Mouse (Mus musculus) neural tube, embryonic 13.5 days (tissue): ENCODE results near the gene Dnpep. TPM values are rescaled to one million over a fixed set of nuclear protein-coding genes. Genes with fewer than 3 reads are reported as not detected.
A peak's percentile ranks its signal among the peaks of the same experiment; 100 is the strongest.

ENCODE experiments used
- ATAC-seq: fragments of 200-750 bp; cut with Nextera tagmentation; 2 replicates; pipeline ENCODE4 v1.8.0; 2017; ENCODE audit warnings: low read depth, mild to moderate bottlenecking, moderate TSS enrichment, moderate library complexity
- H3K27ac ChIP-seq: fragments of 300-500 bp; sonication (generic); replicated peaks from 2 replicates; pipeline ENCODE4 v1.5.1; 2015; ENCODE audit warnings: moderate library complexity, mild to moderate bottlenecking, inconsistent platforms
- H3K27me3 ChIP-seq: fragments of 300-500 bp; sonication (generic); 2 replicates; pipeline ENCODE4 v1.6.1; 2015; ENCODE audit warnings: mild to moderate bottlenecking, inconsistent platforms
- H3K36me3 ChIP-seq: fragments of 300-500 bp; sonication (generic); 2 replicates; pipeline ENCODE4 v1.6.1; 2015; ENCODE audit warnings: mild to moderate bottlenecking, inconsistent platforms
- H3K4me1 ChIP-seq: fragments of 300-500 bp; sonication (generic); replicated peaks from 2 replicates; pipeline ENCODE4 v1.6.1; 2015; ENCODE audit warnings: inconsistent platforms
- H3K4me2 ChIP-seq: fragments of 300-500 bp; sonication (generic); 2 replicates; pipeline ENCODE4 v1.6.1; 2015; ENCODE audit warnings: inconsistent platforms, mild to moderate bottlenecking, moderate library complexity
- H3K4me3 ChIP-seq: fragments of 300-500 bp; sonication (generic); 2 replicates; pipeline ENCODE4 v1.5.1; 2015; ENCODE audit warnings: mild to moderate bottlenecking, inconsistent platforms
- H3K9ac ChIP-seq: fragments of 300-500 bp; sonication (generic); 2 replicates; pipeline ENCODE4 v1.6.1; 2015; ENCODE audit warnings: moderate library complexity, mild to moderate bottlenecking, inconsistent platforms
- H3K9me3 ChIP-seq: fragments of 300-500 bp; sonication (generic); 2 replicates; pipeline ENCODE4 v1.6.1; 2016; ENCODE audit warnings: inconsistent platforms
- WGBS: fragments of 180-500 bp; shearing (Covaris S2); methylation state at CpG from one replicate; pipeline ENCODE4 v1.1.7; 2015; 5-methylcytosine and 5-hydroxymethylcytosine counted together
- polyA plus RNA-seq: library from polyadenylated mRNA; unstranded; fragments of >200 nt; fragmentation: Nextera tagmentation; extraction: Ambion mirVana; gene quantifications from 2 replicates; pipeline ENCODE4 v1.2.1, GENCODE M21; 2015

Dnpep gene
- polyA plus RNA-seq, 1 experiment from 2014 or later, result 187 TPM

GRCm38 (mm10) chr1:75289888-75290431, 27.8 kb downstream of the Dnpep start:
- H3K4me2 ChIP-seq, result peak overlapping the region; percentile 28
- H3K36me3 ChIP-seq, result no peaks in the 10 kb centered on the region
- H3K27ac ChIP-seq, result peak overlapping the region; percentile 94
- no peak overlapping the region for H3K4me3 ChIP-seq
- H3K27me3 ChIP-seq, result no peaks in the 10 kb centered on the region
- WGBS, result 24% methylated on average over 8 of the region's 8 CpGs
- peak overlapping the region; percentile 36 for H3K9ac ChIP-seq
- H3K4me1 ChIP-seq, result peaks cover 34% of the 10 kb centered on the region
- ATAC-seq, result peak; percentile 57; the same call in 1 of the 2 replicates
- no peaks in the 10 kb centered on the region for H3K9me3 ChIP-seq

DNA sequence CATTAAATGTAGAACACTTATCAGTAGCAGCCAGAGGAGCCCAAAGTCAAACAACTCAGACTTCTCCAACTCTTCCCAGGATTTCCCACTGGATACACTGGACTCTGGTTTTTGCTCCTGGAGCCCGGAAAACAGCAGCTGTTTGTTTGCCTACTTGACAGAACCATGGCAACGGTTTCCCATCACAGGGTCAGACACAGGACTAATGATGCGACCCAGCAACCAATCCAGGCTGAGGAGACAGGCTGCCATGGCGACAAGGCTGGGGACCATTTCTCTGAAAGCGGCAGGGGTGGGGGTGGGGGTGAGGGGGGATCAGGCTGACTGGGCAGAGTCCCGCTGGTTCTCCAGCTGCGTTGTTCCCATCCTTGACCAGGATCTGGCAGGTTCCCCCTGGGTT, 28.4 kb downstream of the Dnpep start:
- no peaks in the 10 kb centered on the region for H3K36me3 ChIP-seq
- WGBS, result 3% methylated on average over 7 of the region's 7 CpGs
- peak overlapping the region; percentile 28 for H3K4me2 ChIP-seq
- no peak overlapping the region for H3K4me3 ChIP-seq
- no peaks in the 10 kb centered on the region for H3K9me3 ChIP-seq
- peak overlapping the region; percentile 94 for H3K27ac ChIP-seq
- ATAC-seq, result peak; percentile 91
- H3K9ac ChIP-seq, result peak overlapping the region; percentile 36; the same call in 1 of the 2 replicates
- H3K4me1 ChIP-seq, result peaks cover 34% of the 10 kb centered on the region
- H3K27me3 ChIP-seq, result no peaks in the 10 kb centered on the region

DNA sequence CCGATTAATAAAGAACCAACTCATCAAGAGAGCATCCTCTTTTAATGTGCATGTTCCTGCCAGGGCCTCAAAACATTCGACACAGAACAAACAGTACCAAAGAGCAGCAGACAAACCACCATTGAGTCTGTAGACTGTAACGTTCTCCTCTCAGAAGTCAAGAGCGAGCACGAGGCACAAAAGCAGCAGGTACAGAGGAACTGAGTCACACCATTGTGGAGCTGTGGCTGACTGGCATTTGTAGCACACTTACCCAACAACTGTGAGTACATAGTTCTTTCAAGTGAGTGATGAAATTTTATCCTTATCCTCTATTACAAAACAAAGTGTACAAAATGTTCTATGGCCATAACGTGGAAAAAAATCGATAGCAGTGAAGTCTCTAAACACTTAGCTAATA, 32.9 kb downstream of the Dnpep start:
- Histone ChIP-seq H3K4me1 (peaks cover 22% of the 10 kb centered on the region), H3K4me2 (no peak overlapping the region), H3K4me3 (no peak overlapping the region), H3K27me3 (no peaks in the 10 kb centered on the region), H3K27ac (no peak overlapping the region), H3K9me3 (no peaks in the 10 kb centered on the region), H3K36me3 (no peaks in the 10 kb centered on the region), H3K9ac (no peak overlapping the region)
- ATAC-seq, result no peak
- 87% methylated on average over 7 of the region's 7 CpGs for WGBS

DNA sequence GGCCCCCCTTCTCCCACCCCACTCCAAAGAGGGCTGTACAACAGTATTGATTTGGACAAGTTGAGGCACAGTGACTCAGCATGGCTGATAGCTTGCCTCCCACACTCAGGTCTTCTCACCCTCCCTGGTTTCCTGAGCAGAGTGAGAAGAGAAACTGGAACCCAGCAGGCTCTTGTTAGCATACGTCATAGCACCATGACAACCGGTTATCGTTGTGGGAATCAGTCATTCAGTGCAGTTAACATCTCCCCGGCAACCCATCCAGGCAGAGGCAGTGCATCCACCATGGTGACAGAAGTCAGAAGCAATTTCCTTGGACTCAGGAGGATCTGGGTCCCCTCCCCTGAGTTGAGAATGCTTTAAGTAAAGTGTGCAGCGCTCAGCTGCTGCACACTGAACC, 34.8 kb downstream of the Dnpep start:
- 64% methylated on average over 5 of the region's 5 CpGs for WGBS
- Histone ChIP-seq H3K9ac (no peak overlapping the region), H3K4me2 (no peak overlapping the region), H3K36me3 (no peaks in the 10 kb centered on the region), H3K9me3 (no peaks in the 10 kb centered on the region), H3K27me3 (peaks cover 11% of the 10 kb centered on the region), H3K27ac (no peak overlapping the region), H3K4me3 (no peak overlapping the region), H3K4me1 (peaks cover 7% of the 10 kb centered on the region)
- no peak for ATAC-seq

GRCm38 (mm10) chr1:75278228-75278627, 39.6 kb downstream of the Dnpep start, which contains the start of gene Resp18:
Gene Resp18, minus strand, starts transcription at chr1:75278415.
- Histone ChIP-seq H3K27me3 (peaks cover 45% of the 10 kb centered on the region), H3K36me3 (no peaks in the 10 kb centered on the region), H3K4me2 (peak within 1 kb of the TSS; percentile 52), H3K4me3 (peak within 1 kb of the TSS; percentile 41), H3K27ac (peak within 1 kb of the TSS; percentile 46), H3K9ac (peak within 1 kb of the TSS; percentile 70), H3K9me3 (no peaks in the 10 kb centered on the region), H3K4me1 (peaks cover 16% of the 10 kb centered on the region)
- peak; percentile 77 for ATAC-seq
- WGBS, result 4% methylated on average over 13 of the region's 13 CpGs

- Histone ChIP-seq H3K27me3 (peaks cover 49% of the 10 kb centered on the region), H3K9ac (peak overlapping the region; percentile 70), H3K4me1 (peaks cover 16% of the 10 kb centered on the region), H3K4me3 (peak overlapping the region; percentile 41), H3K36me3 (no peaks in the 10 kb centered on the region), H3K4me2 (peak overlapping the region; percentile 52), H3K9me3 (no peaks in the 10 kb centered on the region), H3K27ac (peak overlapping the region; percentile 46)
- peak; percentile 76 for ATAC-seq
- 5% methylated on average over 23 of the region's 23 CpGs for WGBS
Observed at GRCm38 (mm10) chr1:75277195-75278188, 40.3 kb downstream of the Dnpep start.

- ATAC-seq, result peak; percentile 88
- no peaks in the 10 kb centered on the region for H3K9me3 ChIP-seq
- H3K27ac ChIP-seq, result 0 out of 2 replicates have a peak within 1 kb of the TSS, but pooled peaks have one; percentile 9
- no peaks in the 10 kb centered on the region for H3K36me3 ChIP-seq
- WGBS, result 11% methylated on average over 32 of the region's 32 CpGs
- H3K4me2 ChIP-seq, result peak within 1 kb of the TSS; percentile 68
- peak within 1 kb of the TSS; percentile 54 for H3K4me3 ChIP-seq
- peaks cover 20% of the 10 kb centered on the region for H3K4me1 ChIP-seq
- peak within 1 kb of the TSS; percentile 76 for H3K9ac ChIP-seq
- peaks cover 87% of the 10 kb centered on the region for H3K27me3 ChIP-seq
Observed at GRCm38 (mm10) chr1:75264091-75264880, 53.5 kb downstream of the Dnpep start, which contains the start of gene Ptprn. Gene Ptprn, minus strand, starts transcription at chr1:75264502.

DNA sequence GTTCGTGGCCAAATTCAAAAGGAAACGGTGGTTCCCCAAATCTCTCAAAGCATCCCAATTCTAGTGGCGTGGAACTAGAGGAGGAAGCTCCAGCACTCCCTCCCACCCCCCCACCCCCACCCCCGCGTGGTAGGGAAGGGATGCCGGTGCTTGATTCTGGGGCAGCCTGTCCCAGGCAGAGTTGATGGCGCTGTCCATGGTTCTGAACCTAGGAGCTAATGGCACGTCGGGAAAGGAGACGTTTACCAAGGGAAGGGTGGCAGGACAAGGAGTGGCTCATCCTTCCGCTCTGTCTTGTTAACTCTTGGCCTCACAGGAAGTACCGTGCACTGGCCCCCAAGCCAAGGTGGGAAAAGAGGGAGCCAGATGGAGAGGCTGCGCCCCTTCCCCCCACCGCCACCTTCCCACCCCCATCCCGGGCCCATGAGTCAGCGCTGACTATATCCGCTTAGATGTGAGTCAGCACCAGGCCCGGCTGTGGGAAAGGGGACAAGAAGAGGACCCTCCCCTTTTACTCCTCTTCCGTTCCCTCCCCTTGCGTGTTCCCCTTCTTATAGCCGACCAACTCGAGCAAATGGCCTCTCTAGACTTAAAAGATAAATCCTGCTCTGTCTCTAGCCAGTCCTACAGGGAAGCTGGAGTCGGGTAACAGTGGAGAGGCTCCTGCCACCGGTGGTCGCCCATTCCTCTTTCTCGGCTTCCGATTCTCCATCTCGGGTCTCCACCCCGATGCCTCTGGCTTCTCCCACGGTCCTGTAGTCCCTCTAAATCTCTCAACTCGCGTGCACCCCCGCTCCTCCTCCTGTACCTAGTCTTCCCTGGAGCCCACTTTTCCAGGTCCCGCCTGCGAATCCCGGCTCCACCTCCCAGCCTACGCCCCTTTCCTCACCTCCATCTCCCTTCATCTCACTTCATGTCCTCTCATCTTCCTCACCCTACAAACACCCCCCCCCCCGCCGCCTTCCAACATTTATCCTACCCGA, 54.5 kb downstream of the Dnpep start:
- no peaks in the 10 kb centered on the region for H3K9me3 ChIP-seq
- peak; percentile 58 for ATAC-seq
- H3K4me1 ChIP-seq, result peaks cover 20% of the 10 kb centered on the region
- H3K36me3 ChIP-seq, result no peaks in the 10 kb centered on the region
- peaks cover 80% of the 10 kb centered on the region for H3K27me3 ChIP-seq
- under 1% methylated on average over 40 of the region's 40 CpGs for WGBS
- peak overlapping the region; percentile 68 for H3K4me2 ChIP-seq
- peak overlapping the region; percentile 54 for H3K4me3 ChIP-seq
- 0 out of 2 replicates have a peak overlapping the region, but pooled peaks have one; percentile 9 for H3K27ac ChIP-seq
- H3K9ac ChIP-seq, result peak overlapping the region; percentile 76

GRCm38 (mm10) chr1:75261278-75261677, 56.5 kb downstream of the Dnpep start:
- Histone ChIP-seq H3K36me3 (no peaks in the 10 kb centered on the region), H3K27me3 (peaks cover 70% of the 10 kb centered on the region), H3K9ac (no peak overlapping the region), H3K4me2 (no peak overlapping the region), H3K27ac (no peak overlapping the region), H3K4me3 (no peak overlapping the region), H3K4me1 (peaks cover 20% of the 10 kb centered on the region), H3K9me3 (no peaks in the 10 kb centered on the region)
- ATAC-seq, result no peak
